Mouse (Mus musculus): ENCODE data around the gene Tdpoz2. TPM values are rescaled to one million over a fixed set of nuclear protein-coding genes. Genes with fewer than 3 reads are reported as not detected.

Tdpoz2 gene
- polyA plus RNA-seq, 1 experiment from 2014 or later, result not detected

Other genes with a start within 250 kb of the Tdpoz2 start
- gene Tchh, start 210.4 kb downstream of the Tdpoz2 start, polyA plus RNA-seq (2015; fragmentation: Nextera tagmentation; extraction: Ambion mirVana), result 1.4 and 1.6 TPM in 2 replicates
- gene Tchhl1, start 183.9 kb downstream of the Tdpoz2 start, polyA plus RNA-seq (2015; fragmentation: Nextera tagmentation; extraction: Ambion mirVana), result not detected in 2 replicates
- gene S100a11, start 132.2 kb downstream of the Tdpoz2 start, polyA plus RNA-seq (2015; fragmentation: Nextera tagmentation; extraction: Ambion mirVana), result 173 and 217 TPM in 2 replicates
- gene S100a10, start 97.6 kb downstream of the Tdpoz2 start, polyA plus RNA-seq (2015; fragmentation: Nextera tagmentation; extraction: Ambion mirVana), result 198 and 202 TPM in 2 replicates
- not detected in 2 replicates for gene Tdpoz1, start 23.6 kb upstream of the Tdpoz2 start, polyA plus RNA-seq (2015; fragmentation: Nextera tagmentation; extraction: Ambion mirVana)
- not detected in 2 replicates for gene Gm37596, start 40.4 kb upstream of the Tdpoz2 start, polyA plus RNA-seq (2015; fragmentation: Nextera tagmentation; extraction: Ambion mirVana)
- gene Gm5773, start 120.3 kb upstream of the Tdpoz2 start, polyA plus RNA-seq (2015; fragmentation: Nextera tagmentation; extraction: Ambion mirVana), result not detected in 2 replicates
- not detected in 2 replicates for gene Tdpoz4, start 143.7 kb upstream of the Tdpoz2 start, polyA plus RNA-seq (2015; fragmentation: Nextera tagmentation; extraction: Ambion mirVana)
- not detected in 2 replicates for gene Tdpoz3, start 173.3 kb upstream of the Tdpoz2 start, polyA plus RNA-seq (2015; fragmentation: Nextera tagmentation; extraction: Ambion mirVana)